Mouse (Mus musculus): Measurements from ENCODE around the gene Mmp7. TPM values are rescaled to one million over a fixed set of nuclear protein-coding genes. Genes with fewer than 3 reads are reported as not detected.

Gene Mmp7
- not detected in 2 replicates for polyA plus RNA-seq (2012; ENCODE audit: low replicate concordance)

DNA sequence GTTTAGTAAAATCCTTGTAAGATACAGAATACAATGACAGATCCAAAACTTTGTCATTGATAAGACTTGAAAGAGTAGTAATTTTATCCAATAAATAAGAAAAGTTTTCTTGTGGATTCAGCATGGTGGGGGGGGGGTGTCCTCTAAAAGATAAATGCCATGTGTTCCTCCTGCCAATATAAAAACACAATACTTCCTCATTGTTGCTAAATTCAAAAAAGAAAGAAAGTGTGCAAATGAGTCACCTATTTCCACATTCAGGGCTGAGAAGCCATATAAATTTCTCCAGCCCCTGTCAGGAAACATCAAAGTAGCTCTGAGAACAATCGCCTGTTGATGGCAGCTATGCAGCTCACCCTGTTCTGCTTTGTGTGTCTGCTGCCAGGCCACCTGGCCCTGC is at the start of gene Mmp7:
Gene Mmp7 (plus strand): TSS at position 301 of the 400 bp plus-strand sequence.

Other genes with a start within 250 kb of the Mmp7 start
- 0.25 TPM in 1 of 2 replicates, not detected in the other for gene Mmp3, start 246.3 kb upstream of the Mmp7 start, polyA plus RNA-seq (2012; ENCODE audit: low replicate concordance)
- 0.24 TPM in 1 of 2 replicates, not detected in the other for gene Mmp10, start 189.7 kb upstream of the Mmp7 start, polyA plus RNA-seq (2012; ENCODE audit: low replicate concordance)
- gene Mmp8, start 133.6 kb upstream of the Mmp7 start, polyA plus RNA-seq (2012; ENCODE audit: low replicate concordance): 0.11 TPM in 1 of 2 replicates, not detected in the other
- gene Mmp27, start 120.7 kb upstream of the Mmp7 start, polyA plus RNA-seq (2012; ENCODE audit: low replicate concordance): 0.13 TPM in 1 of 2 replicates, not detected in the other
- not detected in 2 replicates for gene Mmp20, start 63.9 kb upstream of the Mmp7 start, polyA plus RNA-seq (2012; ENCODE audit: low replicate concordance)
- gene Tmem123, start 72.0 kb downstream of the Mmp7 start, polyA plus RNA-seq (2012; ENCODE audit: low replicate concordance): 43.8 and 77.1 TPM in 2 replicates
- 8.6 and 15.7 TPM in 2 replicates for gene Birc2, start 145.0 kb downstream of the Mmp7 start, polyA plus RNA-seq (2012; ENCODE audit: low replicate concordance)
- 4.3 and 4.7 TPM in 2 replicates for gene Birc3, start 181.1 kb downstream of the Mmp7 start, polyA plus RNA-seq (2012; ENCODE audit: low replicate concordance)